Mouse (Mus musculus): ENCODE measurements at regions not wholly inside any gene's neighbourhood (a gene's known extent, or its start where the extent isn't known, plus 50 kb on each side); places are given as distances from the start of the nearest gene placed in this dataset.

DNA sequence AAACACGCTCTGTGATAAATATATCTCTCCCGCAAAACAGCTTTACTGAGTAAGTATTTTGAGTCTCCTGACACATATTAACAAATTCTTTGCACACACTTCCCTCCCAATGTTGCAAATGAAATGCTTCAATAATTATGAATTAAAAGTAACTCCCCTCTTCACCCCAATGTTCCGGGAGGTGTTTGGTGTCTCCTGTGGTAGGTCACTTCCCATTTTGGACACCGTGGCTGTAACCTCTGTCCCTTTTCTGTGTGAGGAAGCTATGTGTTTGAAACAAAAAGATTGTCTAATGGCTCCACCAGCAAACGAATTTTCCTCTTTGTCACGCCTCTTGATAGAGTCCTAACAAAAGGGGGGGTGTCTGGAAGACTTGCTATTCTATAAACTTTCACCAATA is 122.5 kb upstream of the Adgrl2 start:
- TF ChIP-seq GATA1 (IDR thresholded peaks at IDR 0.05; ENCODE audit: borderline replicate concordance, low read length) (no peak), FLI1 (IDR thresholded peaks at IDR 0.05; ENCODE audit: low read length) (no peak)

Data from megakaryocyte, embryonic 14.5 days (primary cell).